Mouse (Mus musculus) heart, adult 2 months (tissue): ENCODE measurements at regions not wholly inside any gene's neighbourhood (a gene's known extent, or its start where the extent isn't known, plus 50 kb on each side); places are given as distances from the start of the nearest gene placed in this dataset.

ENCODE experiments used
- DNase-seq, 2 experiments: peaks; one replicate each; pipeline ENCODE4 v3.0.0; 2021
- H3K27ac ChIP-seq: fragments of 200-600 bp; 2 replicates; pipeline ENCODE4 v1.8.1; 2022
- H3K27me3 ChIP-seq: fragments of 200-500 bp; 2 replicates; pipeline ENCODE4 v1.6.1; 2012; ENCODE audit warnings: mild to moderate bottlenecking, low read length, inconsistent platforms, mixed read lengths; ENCODE audit not compliant: control insufficient read depth, insufficient read depth
- H3K36me3 ChIP-seq: fragments of 200-500 bp; 2 replicates; pipeline ENCODE4 v1.6.1; 2012; ENCODE audit warnings: low read length, inconsistent platforms; ENCODE audit not compliant: control insufficient read depth, insufficient read depth
- H3K4me1 ChIP-seq: fragments of 200-500 bp; 2 replicates; pipeline ENCODE4 v1.6.1; 2011; ENCODE audit warnings: low read length; ENCODE audit not compliant: control insufficient read depth, insufficient read depth
- H3K4me3 ChIP-seq: fragments of 200-600 bp; 2 replicates; pipeline ENCODE4 v1.8.1; 2022
- H3K79me2 ChIP-seq: fragments of 200-500 bp; replicated peaks from 2 replicates; pipeline ENCODE4 v1.6.1; 2012; ENCODE audit warnings: mild to moderate bottlenecking, inconsistent platforms, low read length, moderate library complexity, mixed read lengths; ENCODE audit not compliant: control insufficient read depth, insufficient read depth
- H3K9ac ChIP-seq: fragments of 200-500 bp; 2 replicates; pipeline ENCODE4 v1.6.1; 2012; ENCODE audit warnings: low read depth, mild to moderate bottlenecking, control low read depth, inconsistent platforms, low read length, mixed read lengths
- CTCF ChIP-seq: fragments of 200-600 bp; IDR thresholded peaks from 2 replicates; pipeline ENCODE4 v1.8.1; 2022; ENCODE audit warnings: antibody characterized with exemption, mild to moderate bottlenecking, moderate library complexity
- EP300 ChIP-seq: fragments of 200-500 bp; IDR thresholded peaks from 2 replicates; pipeline ENCODE4 v1.6.1; 2011; ENCODE audit warnings: low read depth, low read length, control low read depth; ENCODE audit not compliant: insufficient read depth
- POLR2A ChIP-seq: fragments of 200-500 bp; IDR thresholded peaks from 2 replicates; pipeline ENCODE4 v1.6.1; 2011; ENCODE audit warnings: mild to moderate bottlenecking, low read depth, low read length, control low read depth; ENCODE audit not compliant: insufficient read depth
- WGBS: fragments of 180-500 bp; shearing (Covaris S2); methylation state at CpG from one replicate; pipeline ENCODE4 v1.1.7; 2018; 5-methylcytosine and 5-hydroxymethylcytosine counted together
- intact Hi-C: fragments of 180-260 bp; cut with DNase I; formaldehyde crosslinking; loops from one replicate; pipeline ENCODE4 v1.15.1; 2025

DNA sequence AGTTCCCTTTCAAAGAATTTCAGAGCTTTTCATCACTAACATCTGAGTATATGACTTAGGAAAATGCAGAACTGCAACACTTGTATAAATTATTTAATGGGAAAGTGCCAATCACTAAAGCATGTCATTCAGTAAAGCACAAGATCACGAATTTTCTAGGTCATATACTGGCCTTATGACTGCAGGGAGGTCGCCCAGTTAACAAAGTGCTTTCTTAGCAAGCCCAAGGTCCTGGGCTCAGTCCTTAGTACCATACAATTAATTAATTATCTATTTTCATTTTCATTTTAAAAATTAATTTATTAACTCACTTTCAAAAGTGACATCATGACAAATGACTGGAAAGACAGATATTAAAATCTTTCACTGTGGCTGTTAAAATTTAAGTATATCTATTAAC, 228.5 kb upstream of the Atp2b1 start:
- TF ChIP-seq CTCF (no peak), EP300 (no peak), POLR2A (no peak)
- WGBS: 95% methylated on average over 2 of the region's 2 CpGs
- no peak overlapping the region for H3K4me3 ChIP-seq
- peaks cover 5% of the 10 kb centered on the region for H3K36me3 ChIP-seq
- H3K4me1 ChIP-seq: no peaks in the 10 kb centered on the region; the same call in 1 of the 2 replicates
- H3K27me3 ChIP-seq: no peaks in the 10 kb centered on the region
- no peaks in the 10 kb centered on the region for H3K79me2 ChIP-seq
- intact Hi-C loops: no loop called here
- DNase-seq: no peak
- H3K9ac ChIP-seq: no peak overlapping the region
- H3K27ac ChIP-seq: no peak overlapping the region

DNA sequence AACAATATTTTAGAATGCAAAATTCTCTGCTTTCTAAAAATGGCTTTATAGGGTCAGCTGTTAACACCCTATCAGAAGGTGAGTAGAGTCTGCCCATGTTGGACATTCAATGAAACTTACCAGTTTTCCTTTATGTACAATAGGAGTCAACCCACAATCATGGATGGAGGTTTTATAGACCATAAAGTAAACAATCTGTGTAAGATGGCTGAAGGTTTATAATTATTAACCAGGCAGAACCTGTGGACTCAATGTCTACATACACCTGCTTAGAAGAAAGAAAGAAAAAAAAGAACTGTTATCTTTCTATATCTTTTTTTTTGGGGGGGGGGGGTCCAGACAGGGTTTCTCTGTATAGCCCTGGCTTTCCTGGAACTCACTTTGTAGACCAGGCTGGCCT, 227.8 kb upstream of the Atp2b1 start:
- intact Hi-C loops: no loop called here
- no peak for TF ChIP-seq POLR2A
- TF ChIP-seq CTCF: no peak
- no peak for TF ChIP-seq EP300

DNA sequence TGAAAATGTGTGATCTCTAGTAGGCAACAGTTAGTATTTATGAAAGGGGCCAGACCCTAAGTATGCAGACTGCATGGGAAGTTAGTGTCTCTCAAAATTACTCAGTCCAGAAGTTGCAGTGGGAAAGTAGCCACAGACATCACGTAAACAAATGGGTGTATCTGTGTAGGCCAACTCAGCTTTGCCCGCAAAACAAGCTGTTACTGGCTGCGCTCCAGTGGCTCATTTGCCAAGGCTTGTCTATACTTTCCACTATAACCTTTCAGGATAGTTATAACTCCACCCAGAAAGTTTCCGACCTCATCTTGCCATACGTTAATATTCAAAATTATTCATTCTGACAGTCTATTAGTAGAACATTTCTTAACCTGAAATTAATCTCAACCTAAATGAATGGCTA, 222.4 kb upstream of the Atp2b1 start:
- Histone ChIP-seq H3K79me2 (no peaks in the 10 kb centered on the region), H3K36me3 (no peaks in the 10 kb centered on the region), H3K4me1 (no peaks in the 10 kb centered on the region), H3K27me3 (no peaks in the 10 kb centered on the region), H3K27ac (no peak overlapping the region), H3K9ac (no peak overlapping the region), H3K4me3 (no peak overlapping the region)
- WGBS: 82% methylated on average over 5 of the region's 5 CpGs
- intact Hi-C loops: no loop called here
- DNase-seq: no peak
- TF ChIP-seq EP300 (no peak), CTCF (no peak), POLR2A (no peak)

More for the DNA sequence above, 227.8 kb upstream of the Atp2b1 start:
- Histone ChIP-seq H3K4me1 (no peaks in the 10 kb centered on the region; the same call in 1 of the 2 replicates), H3K27ac (no peak overlapping the region), H3K36me3 (peaks cover 5% of the 10 kb centered on the region), H3K9ac (no peak overlapping the region), H3K79me2 (no peaks in the 10 kb centered on the region), H3K27me3 (no peaks in the 10 kb centered on the region), H3K4me3 (no peak overlapping the region)
- no peak for DNase-seq

DNA sequence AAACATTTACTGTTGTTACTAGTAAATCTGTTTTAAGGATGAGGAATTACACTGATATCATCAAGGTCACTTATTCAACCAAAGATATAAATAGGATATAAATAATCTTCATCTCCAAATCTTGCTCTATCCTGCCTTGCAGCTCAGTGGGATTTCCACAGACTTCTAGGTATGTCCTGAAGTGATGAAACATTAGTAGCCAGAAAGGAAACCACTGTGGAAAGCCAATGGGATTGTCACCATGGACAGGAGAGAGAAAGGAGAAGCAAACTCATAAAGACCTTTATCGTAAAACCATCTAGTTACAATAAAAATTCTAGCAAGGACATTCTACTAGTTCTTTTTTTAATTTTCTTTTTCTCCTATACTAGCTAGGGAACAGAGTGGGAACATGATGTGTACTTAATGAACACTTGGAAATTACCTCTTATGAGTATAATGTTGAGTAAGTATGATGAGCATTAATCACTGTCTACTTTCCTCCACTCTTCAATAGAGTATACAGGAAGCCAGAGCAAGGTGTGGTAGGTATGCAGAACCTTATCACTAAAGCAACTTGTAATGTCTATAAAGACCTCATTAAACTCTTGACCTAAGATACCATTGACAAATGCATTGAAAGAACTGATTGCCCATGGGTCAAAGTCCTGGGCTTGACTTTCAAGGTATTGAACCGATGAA, 219.4 kb upstream of the Atp2b1 start:
- Histone ChIP-seq H3K27me3 (no peaks in the 10 kb centered on the region), H3K79me2 (no peaks in the 10 kb centered on the region), H3K27ac (no peak overlapping the region), H3K4me1 (no peaks in the 10 kb centered on the region), H3K4me3 (no peak overlapping the region), H3K36me3 (no peaks in the 10 kb centered on the region), H3K9ac (no peak overlapping the region)
- DNase-seq: no peak
- intact Hi-C loops: no loop called here
- WGBS: 90% methylated on average over 2 of the region's 2 CpGs
- TF ChIP-seq EP300 (no peak), CTCF (no peak), POLR2A (no peak)

DNA sequence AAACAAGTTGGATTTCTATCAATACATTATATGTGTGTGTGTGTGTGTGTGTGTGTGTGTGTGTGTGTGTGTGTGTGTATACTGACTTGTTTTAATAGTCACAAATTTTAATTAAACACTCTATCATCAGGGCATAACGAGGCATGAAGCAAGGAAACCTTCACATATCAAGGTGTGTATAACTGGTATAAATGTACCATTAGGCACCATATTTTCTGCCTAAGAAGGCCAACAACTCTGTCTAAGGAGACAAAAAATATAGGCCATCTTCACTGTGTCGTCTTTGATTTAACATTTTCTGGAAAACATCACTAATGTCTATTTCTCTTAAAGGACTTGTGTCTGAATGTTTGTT, 218.9 kb upstream of the Atp2b1 start:
- Histone ChIP-seq H3K27me3 (no peaks in the 10 kb centered on the region), H3K27ac (no peak overlapping the region), H3K9ac (no peak overlapping the region), H3K4me3 (no peak overlapping the region), H3K4me1 (no peaks in the 10 kb centered on the region), H3K79me2 (no peaks in the 10 kb centered on the region), H3K36me3 (no peaks in the 10 kb centered on the region)
- no peak for DNase-seq
- 86% methylated on average over 2 of the region's 2 CpGs for WGBS
- TF ChIP-seq CTCF (no peak), POLR2A (no peak), EP300 (no peak)
- intact Hi-C loops: no loop called here

DNA sequence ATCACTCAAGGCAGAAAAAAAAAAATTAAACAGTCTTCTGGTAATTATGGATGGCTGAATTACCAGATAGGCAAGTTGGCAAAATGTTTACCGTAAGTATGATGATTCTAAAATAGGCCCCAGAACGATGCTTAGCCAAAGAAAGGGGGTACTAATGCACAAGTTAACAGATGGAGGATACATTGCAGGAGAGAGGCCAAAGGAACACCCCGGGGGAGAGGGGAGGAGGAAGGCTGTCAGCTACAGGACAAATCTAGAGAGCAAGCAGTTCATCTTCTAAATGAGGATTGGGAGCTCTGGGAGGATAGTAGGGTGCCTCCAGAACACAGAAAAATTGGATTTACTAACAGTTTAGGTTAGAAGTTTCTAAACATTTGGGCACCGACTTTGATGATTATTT, 216.3 kb upstream of the Atp2b1 start:
- H3K27ac ChIP-seq: no peak overlapping the region
- no peak overlapping the region for H3K9ac ChIP-seq
- no peaks in the 10 kb centered on the region; the same call in 1 of the 2 replicates for H3K4me1 ChIP-seq
- no peaks in the 10 kb centered on the region for H3K79me2 ChIP-seq
- no peak for DNase-seq
- no peaks in the 10 kb centered on the region for H3K27me3 ChIP-seq
- intact Hi-C loops: no loop called here
- H3K4me3 ChIP-seq: no peak overlapping the region
- TF ChIP-seq POLR2A: no peak
- no peak for TF ChIP-seq CTCF
- WGBS: 78% methylated on average over 4 of the region's 4 CpGs
- no peaks in the 10 kb centered on the region; the same call in 1 of the 2 replicates for H3K36me3 ChIP-seq
